Mouse (Mus musculus): ENCODE data around the gene Rpl32.

Rpl32 gene

DNA sequence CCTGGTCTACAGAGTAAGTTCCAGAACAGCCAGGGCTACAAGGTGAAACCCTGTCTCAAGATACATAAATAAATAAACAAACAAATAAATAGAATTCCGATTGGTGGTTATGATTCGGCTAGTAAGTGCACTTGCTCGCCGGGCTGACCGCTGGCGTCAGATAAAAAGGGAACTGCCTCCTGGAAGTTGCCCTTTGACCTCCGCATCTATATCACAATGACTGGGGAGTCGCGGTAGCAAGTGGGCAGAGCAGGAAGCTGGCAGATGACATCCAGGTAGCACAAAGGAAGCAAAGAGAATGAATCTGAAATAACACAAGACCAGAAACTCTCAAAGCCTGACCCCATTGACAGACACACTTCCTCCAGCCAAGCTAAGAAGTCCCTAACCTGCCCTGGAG is 41.2 kb downstream of the Rpl32 start:
- no peak for DNase-seq (ENCODE audit: low spot score)

DNA sequence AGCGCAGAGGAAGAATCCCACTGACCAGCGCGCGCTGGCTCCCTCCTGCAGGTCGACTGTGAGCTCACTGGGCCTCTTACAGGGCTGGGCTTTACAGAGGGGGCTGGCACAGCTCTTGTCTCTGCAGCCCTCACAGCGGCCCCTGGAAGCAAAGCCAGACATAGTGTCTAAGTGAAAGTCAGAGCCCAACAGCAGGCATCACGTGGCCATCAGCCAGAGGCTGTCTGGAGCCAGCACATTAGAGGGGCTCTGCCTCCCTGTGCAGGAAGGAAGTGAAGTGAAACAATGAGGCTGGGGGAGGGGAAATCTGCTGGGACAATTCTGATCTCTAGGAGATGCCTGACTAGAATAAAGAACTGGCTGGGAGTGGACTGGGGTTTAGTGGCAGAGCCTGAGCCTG is 44.4 kb downstream of the Rpl32 start:
- peak; percentile 23 for DNase-seq (ENCODE audit: low spot score)

DNA sequence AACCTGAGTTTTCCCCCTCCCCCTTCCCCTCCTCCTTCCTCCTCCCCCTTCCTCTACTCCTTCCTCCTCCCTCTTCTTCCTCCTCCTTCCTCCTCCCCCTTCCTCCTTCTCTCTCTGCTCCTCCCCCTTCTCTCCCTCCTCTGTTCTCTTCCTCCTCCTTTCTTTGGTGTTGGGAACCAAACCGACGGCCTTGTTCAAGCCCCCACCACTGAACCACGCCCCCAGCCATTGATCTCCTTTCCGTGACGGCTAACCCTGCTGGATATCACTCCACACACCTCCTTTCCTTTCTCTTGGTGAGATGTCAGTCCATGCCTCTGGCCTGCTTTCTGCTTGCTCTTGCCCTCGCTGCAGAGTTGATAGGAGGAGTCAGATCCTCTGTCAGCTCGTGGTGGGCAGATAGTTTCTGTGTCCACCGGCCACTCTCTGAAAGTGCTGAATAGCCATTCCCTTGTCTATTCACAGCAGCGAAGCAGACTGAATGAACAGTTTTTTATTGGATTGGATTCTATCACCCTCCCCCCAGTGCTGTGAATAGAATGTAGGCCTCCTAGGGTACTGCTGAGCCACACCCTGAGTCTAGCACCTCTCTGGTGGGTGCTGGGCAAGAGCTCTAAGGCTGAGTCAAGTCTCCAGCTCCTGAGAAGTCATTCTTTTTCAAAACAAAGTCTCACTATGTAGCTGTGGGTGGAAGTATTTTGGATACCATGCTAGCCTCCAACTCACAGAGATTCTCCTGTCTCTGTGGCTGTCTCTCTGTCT is 46.4 kb downstream of the Rpl32 start, which contains the start of gene Tmem40:
Gene Tmem40 (minus strand): TSS at position 416 of the 762 bp plus-strand sequence.
- peak; percentile 40 for DNase-seq (ENCODE audit: low spot score)

DNA sequence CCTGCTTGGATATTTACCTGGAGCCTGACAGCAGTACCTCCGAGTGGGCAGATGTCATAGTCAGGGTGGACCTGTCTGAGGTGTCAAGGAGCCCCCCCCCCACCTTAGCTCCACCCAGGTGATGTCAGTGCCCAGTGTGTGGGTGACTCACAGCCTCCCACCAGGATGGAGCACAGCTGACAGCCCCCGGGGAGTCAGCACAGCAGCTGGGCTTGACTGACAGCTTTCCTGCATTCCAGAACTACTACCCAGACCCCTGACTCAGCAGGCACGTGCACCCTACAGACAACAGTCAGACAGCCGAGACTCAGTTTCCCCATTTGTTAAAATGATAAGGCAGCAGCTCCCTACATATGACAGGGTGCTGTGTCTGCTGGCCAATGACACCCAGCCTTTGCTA is 47.6 kb downstream of the Rpl32 start:
- DNase-seq (ENCODE audit: low spot score) = no peak

DNA sequence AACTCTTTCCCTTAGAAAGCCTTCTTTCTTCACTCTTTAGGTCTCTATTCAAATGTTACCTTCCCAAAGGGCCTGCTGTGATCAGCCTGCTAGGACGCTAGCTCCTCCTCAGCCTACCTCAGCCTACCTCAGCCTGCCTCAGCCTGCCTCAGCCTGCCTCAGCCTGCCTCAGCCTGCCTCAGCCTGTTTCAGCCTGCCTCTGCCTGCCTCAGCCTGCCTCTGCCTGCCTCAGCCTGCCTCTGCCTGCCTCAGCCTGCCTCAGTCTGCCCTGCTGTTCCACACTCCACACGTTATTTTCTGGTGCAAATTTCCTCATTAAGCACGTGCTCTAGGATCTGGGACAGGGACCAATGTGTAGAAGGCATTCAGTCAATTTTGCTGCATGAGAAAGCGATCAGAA is 48.4 kb downstream of the Rpl32 start:
- DNase-seq (ENCODE audit: low spot score) = no peak

DNA sequence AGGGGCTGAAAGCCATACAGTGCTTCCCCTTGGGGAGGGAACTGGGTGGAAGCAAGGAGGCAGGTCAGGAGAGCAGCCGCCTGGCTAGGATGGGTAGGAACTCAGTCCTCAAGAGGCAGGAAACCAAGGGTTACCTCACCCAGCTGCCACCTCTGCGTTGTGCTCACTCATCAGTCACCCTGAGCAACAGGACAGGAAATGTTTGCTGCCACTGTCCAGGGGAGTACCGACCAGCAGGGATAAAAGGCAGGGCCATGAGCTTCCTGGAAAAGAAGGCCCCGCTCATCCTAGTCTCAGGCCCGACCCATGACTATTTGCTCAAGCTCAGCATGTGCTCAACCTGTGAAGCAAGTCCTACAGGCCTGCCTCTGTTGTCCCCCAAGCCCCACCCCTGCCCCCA is 49.1 kb downstream of the Rpl32 start:
- DNase-seq (ENCODE audit: low spot score) = no peak

DNA sequence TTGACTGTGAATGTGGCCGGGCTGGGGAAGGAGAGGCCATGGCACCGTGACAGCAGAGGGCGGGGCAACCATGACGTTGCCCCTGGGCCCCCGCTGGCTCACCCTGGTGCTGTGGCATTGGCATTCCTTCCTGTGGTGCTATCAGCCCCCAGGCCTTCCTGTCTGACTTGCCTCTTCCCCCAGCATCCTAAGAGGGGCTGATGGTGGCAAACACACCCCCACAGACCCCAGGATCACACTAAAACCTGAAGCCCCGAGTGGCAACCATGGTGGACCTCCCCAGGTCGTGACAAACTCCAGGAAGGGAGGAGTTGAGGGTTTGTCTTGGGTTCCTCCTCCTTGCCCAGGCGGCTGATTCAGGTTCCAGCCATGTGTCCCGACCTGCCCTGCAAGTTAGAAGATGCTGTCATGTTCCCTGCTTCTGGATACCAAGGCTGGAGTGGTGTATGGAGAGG is 49.5 kb downstream of the Rpl32 start:
- peak; percentile 14 for DNase-seq (ENCODE audit: low spot score)

DNA sequence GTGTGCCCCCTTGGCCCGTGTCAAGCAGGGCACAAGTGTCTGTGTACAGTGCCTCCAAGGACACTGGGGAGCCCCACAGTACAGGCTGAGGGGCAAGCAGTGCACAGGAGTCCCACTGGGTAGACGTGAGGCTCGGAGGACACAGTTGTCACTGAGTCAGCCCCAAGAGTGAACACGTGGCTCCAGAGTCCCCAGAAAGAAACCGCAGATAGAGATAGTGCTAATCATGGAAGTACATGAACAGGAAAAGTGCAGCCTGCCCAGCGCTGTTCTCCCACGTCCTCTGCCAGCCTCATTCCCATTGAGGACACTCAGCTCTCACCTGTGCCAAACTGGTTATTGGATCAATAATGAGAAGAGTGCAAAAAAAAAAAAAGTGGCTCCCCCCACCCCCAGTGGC is 53.0 kb downstream of the Rpl32 start:
- no peak for DNase-seq (ENCODE audit: low spot score)
